Mouse (Mus musculus): ENCODE results near the gene Gm21425. TPM values are rescaled to one million over a fixed set of nuclear protein-coding genes. Genes with fewer than 3 reads are reported as not detected.
"Not testable (repeated sequence)": the region's sequence is repeated elsewhere in the genome, so short reads cannot be mapped to it uniquely, and the experiment has no call there.

The Gm21425 gene
- not detected in 2 replicates for polyA plus RNA-seq (2015; fragmentation: Nextera tagmentation; extraction: Ambion mirVana)

DNA sequence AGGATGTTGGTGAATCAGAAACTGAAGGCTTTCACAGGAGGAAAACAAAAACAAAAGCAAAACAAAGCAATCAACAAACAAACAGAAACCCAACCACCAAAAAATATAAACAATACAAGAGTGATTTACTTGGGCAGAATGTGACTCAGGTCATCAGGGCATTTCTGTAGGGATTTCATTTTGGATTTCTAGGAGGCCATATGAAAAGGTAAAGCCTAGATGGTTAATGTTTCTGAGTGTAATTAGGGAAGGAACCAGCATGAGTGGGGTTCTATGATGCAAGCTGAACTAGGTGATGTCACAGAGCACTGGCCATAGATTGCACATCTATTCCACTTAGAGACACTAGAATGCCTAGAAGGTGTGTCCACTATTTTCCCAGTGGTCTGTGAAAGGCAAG, at the start of gene Gm21425:
Gm21425 (plus strand) TSS at position 301 of the 400 bp plus-strand sequence.
- not testable (repeated sequence) for DNase-seq (ENCODE audit: low spot score)

DNA sequence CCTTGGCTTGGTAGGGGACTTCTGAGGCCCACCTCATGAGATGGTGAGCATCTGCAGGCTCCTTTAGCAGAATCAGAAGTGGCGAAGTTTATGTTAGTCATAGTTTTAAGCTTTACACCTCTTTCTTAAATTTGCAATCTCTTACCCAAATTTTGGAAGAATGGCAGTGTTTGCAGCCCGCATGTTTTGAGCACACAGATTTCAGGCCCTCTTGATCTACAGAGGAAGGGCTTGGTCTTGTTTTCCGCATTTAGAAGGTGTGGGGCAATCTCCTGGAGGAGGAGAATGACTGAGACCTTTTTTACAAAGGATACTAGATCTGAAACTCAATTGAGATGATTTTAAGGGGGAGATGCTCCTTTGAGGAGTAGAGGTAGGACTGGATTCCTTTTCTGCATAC, 28.4 kb upstream of the Gm21425 start, which contains the start of gene Gm21891:
Gm21891 (minus strand) TSS at position 101 of the 400 bp plus-strand sequence.
- not testable (repeated sequence) for DNase-seq (ENCODE audit: low spot score)

Other genes starting within 250 kb of the Gm21425 start
- gene Gm20807, start 119.1 kb upstream of the Gm21425 start, polyA plus RNA-seq (2015; fragmentation: Nextera tagmentation; extraction: Ambion mirVana), result not detected in 2 replicates
- gene Gm21891, start 28.5 kb upstream of the Gm21425 start, polyA plus RNA-seq (2015; fragmentation: Nextera tagmentation; extraction: Ambion mirVana), result not detected in 2 replicates
- gene Gm21828, start 62.0 kb downstream of the Gm21425 start, polyA plus RNA-seq (2015; fragmentation: Nextera tagmentation; extraction: Ambion mirVana), result not detected in 2 replicates
- not detected in 2 replicates for gene Gm21440, start 90.4 kb downstream of the Gm21425 start, polyA plus RNA-seq (2015; fragmentation: Nextera tagmentation; extraction: Ambion mirVana)
- gene Gm21454, start 90.5 kb downstream of the Gm21425 start, polyA plus RNA-seq (2015; fragmentation: Nextera tagmentation; extraction: Ambion mirVana), result not detected in 2 replicates
- not detected in 2 replicates for gene Gm21725, start 187.1 kb downstream of the Gm21425 start, polyA plus RNA-seq (2015; fragmentation: Nextera tagmentation; extraction: Ambion mirVana)